Mouse (Mus musculus) thymus, postnatal 36 days (tissue): Measurements from ENCODE around the gene Gpr22.

Experiments
- DNase-seq, 2 experiments: peaks; one replicate each; pipeline ENCODE4 v3.0.0; 2022; ENCODE audit warnings: mixed read lengths in 2 of 2

The Gpr22 gene

GRCm38 (mm10) chr12:31713600-31713999, at the start of gene Gpr22:
TSS of gene Gpr22 (minus strand) at chr12:31713947.
- DNase-seq = no peak

GRCm38 (mm10) chr12:31755885-31756755, 42.4 kb upstream of the Gpr22 start:
- DNase-seq = peak; percentile 7 to 26

GRCm38 (mm10) chr12:31754465-31754864, 40.7 kb upstream of the Gpr22 start:
- DNase-seq = no peak

GRCm38 (mm10) chr12:31749846-31750245, 36.1 kb upstream of the Gpr22 start:
- DNase-seq = no peak

- no peak for DNase-seq
Measured at GRCm38 (mm10) chr12:31747301-31747700, 33.6 kb upstream of the Gpr22 start.

- no peak for DNase-seq
Measured at GRCm38 (mm10) chr12:31734616-31735015, 20.9 kb upstream of the Gpr22 start.

- DNase-seq = no peak
Measured at GRCm38 (mm10) chr12:31730126-31730525, 16.4 kb upstream of the Gpr22 start.

GRCm38 (mm10) chr12:31726707-31727106, 13.0 kb upstream of the Gpr22 start:
- DNase-seq = no peak

- DNase-seq = no peak
Measured at GRCm38 (mm10) chr12:31725511-31726275, 11.9 kb upstream of the Gpr22 start.

- DNase-seq = no peak
Measured at GRCm38 (mm10) chr12:31724576-31724975, 10.8 kb upstream of the Gpr22 start.

- DNase-seq = no peak
Measured at GRCm38 (mm10) chr12:31719586-31720275, 6.0 kb upstream of the Gpr22 start.

GRCm38 (mm10) chr12:31714070-31714469, 323 bp upstream of the Gpr22 start:
- no peak for DNase-seq

GRCm38 (mm10) chr12:31712727-31713126, 1.0 kb downstream of the Gpr22 start:
- DNase-seq = no peak

GRCm38 (mm10) chr12:31712233-31712632, 1.5 kb downstream of the Gpr22 start:
- DNase-seq = no peak

GRCm38 (mm10) chr12:31709665-31710064, 4.1 kb downstream of the Gpr22 start:
- DNase-seq = no peak

- DNase-seq = no peak
Measured at GRCm38 (mm10) chr12:31707531-31707930, 6.2 kb downstream of the Gpr22 start.

- no peak for DNase-seq
Measured at GRCm38 (mm10) chr12:31706168-31706567, 7.6 kb downstream of the Gpr22 start.

GRCm38 (mm10) chr12:31703904-31704303, 9.8 kb downstream of the Gpr22 start:
- no peak for DNase-seq

- no peak for DNase-seq
Measured at GRCm38 (mm10) chr12:31701411-31701810, 12.3 kb downstream of the Gpr22 start.

GRCm38 (mm10) chr12:31700623-31701347, 13.0 kb downstream of the Gpr22 start:
- DNase-seq = no peak

- no peak for DNase-seq
Measured at GRCm38 (mm10) chr12:31693278-31693677, 20.5 kb downstream of the Gpr22 start.

- DNase-seq = no peak
Measured at GRCm38 (mm10) chr12:31686679-31687078, 27.1 kb downstream of the Gpr22 start.

- DNase-seq = no peak
Measured at GRCm38 (mm10) chr12:31667187-31667586, 46.6 kb downstream of the Gpr22 start.
